Mouse (Mus musculus) frontal cortex, postnatal 25 days (tissue): ENCODE results near the gene Etfdh.

Experiments used
- DNase-seq, 2 experiments: peaks; one replicate each; pipeline ENCODE4 v3.0.0; 2022; ENCODE audit warnings: low spot score in 2 of 2

The Etfdh gene

GRCm38 (mm10) chr3:79629416-79629730, at the start of gene Etfdh:
TSS of gene Etfdh (minus strand) at chr3:79629500.
- peak in 1 of 2 experiments; percentile 29 for DNase-seq

DNA sequence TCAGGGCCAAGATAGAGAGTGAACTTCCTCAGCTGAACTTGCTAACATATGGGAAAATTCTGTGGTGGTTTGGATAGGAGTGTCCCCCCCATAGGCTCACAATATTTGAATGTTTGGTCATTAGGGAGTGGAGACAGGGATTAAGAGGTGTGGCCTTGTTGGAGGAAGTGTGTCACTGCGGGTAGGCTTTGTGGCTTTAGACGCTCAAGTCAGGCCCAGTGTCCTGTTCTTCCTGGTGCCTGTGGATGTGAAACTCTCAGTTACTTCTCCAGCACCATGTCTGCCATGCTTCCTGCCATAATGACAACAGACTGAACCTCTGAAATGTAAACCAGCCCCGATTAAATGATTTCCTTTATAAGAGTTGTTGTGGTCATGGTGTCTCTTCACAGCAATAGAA, 47.1 kb upstream of the Etfdh start:
- no peak for DNase-seq

DNA sequence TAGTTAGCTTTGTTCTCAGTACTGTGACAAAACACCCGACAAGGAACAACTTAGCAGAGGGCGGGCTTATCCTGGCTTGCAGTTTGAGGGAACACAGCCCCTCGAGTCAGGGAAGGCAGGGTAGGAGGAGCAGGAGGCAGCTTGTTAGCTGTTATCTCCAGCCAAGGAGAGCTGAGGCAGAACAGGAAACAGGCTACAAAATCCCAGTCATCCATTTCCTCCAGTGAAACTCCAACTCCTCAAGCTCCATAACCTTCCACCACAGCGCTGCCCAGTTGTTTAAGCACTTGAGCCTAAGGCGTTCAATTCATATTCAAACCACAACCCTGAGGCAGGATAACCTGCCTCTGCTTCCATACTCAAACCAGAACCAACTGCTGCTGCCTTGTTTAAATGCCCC, 45.3 kb upstream of the Etfdh start:
- DNase-seq, result no peak

DNA sequence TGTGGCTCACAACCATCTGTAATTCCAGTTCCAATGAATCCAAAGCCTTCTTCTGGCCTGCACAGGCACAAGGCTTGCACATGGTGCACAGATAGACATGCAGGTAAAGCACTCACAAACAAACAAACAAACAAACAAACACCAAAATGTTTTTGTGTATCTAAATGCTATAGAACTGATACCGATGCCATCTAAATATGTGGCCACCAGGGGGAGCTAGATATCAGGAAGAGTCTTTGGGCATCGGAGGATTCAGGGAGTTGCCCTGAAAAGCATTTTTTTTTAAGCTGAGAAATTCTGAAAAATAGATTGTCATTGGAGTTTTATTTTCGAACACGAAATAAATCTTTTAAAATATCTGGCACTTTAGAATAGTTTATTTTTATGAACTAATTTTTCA, 43.8 kb upstream of the Etfdh start:
- peak; percentile 29 to 55 for DNase-seq

DNA sequence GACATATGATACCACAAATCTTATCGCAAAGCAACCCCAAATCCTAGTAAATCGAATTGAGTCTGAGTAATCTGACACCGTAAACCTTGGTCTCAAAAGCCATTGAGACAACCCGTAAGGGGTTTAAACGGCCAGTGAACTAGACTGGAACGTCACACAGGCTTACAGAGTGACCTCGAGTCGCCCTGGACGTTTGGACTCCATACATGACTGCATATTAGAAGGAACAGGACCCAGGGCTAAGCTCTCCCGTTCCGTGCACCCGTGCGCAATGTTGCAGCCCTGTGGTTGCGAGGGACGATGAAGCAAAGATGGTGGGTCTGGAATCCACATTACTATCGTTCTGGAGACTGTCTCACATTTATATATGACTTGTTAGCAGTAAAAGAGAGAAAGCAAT, 42.9 kb upstream of the Etfdh start:
- DNase-seq, result no peak

- no peak for DNase-seq
These were observed 41.3 kb upstream of the Etfdh start for GRCm38 (mm10) chr3:79670556-79670955.

DNA sequence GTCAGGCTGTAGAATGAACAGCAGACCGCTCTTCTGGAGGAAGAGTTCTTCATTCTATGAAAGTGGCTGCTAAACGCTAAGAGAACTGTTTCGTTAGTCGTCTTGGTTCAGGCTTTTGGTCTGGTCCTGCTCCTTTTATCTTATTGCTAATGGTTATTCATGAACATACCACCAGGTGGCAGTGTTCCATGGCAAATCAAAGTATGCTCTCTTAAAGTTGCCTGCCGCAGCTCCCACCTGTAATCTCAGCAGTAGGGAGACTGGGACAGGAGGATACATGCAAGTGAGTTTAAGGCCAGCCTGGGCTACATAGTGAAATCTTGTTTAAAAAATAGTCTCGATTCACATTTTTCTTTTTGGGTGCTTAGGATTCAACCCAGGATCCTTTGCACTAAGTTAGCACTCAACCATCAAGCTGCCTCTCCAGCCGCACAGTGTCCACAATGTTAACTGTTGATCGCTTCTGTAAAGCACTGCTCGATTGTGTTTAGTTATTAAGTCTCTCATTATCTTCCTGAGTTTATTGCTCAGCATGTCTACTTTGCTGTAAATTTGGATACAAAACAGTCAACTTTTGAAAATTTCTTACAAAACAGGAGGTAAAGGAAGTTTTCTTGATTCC, 35.6 kb upstream of the Etfdh start:
- peak in 1 of 2 experiments; percentile 14 for DNase-seq

- DNase-seq, result no peak
These were observed 27.4 kb upstream of the Etfdh start for GRCm38 (mm10) chr3:79656682-79657081.

- DNase-seq, result no peak
These were observed 22.8 kb upstream of the Etfdh start for GRCm38 (mm10) chr3:79652129-79652528.

DNA sequence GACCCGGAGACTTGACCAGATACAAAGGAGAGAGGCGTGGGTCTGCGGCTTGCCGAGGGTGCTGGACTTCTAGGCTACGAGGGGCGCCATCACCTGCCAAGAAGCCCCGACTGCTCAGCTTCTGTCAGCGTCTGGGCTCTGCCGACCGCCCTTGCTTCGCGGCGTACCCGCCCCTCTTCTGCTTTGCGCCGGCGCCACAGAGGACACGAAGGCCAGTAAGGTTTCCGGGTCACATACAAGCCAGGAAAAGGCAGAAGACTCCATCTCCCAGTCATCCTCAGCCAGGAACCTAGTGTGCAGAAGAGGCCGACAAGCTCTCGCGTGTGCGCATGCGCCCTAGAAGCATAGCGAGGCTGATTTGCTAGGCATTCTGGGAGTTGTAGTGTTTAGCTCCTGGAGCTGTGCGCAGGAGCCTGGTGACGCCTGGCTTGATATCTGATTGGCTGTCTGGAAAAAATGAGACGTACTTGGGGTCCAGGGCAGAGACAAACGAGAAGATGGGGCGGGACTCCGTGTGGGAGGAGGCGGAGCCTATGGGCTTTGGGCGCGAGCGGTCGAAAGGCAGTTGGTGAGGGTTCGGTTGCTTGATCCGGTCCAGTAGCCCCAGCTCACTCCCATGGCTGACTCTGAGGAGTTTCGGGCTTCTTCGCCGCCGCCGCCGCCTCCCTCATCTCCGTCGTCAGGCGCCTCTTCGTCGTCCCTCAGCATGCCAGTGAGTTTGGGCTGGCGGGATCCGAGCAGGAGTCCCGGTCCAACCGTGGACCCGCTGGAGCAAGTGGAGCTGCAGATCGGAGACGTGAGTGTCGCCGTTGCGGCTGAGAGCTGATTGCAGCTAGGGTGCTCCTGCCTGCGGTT, 512 bp downstream of the Etfdh start, which contains the start of gene 4930579G24Rik:
Gene 4930579G24Rik (plus strand): TSS at position 519 of the 855 bp plus-strand sequence.
- DNase-seq, result peak; percentile 81 to 90

DNA sequence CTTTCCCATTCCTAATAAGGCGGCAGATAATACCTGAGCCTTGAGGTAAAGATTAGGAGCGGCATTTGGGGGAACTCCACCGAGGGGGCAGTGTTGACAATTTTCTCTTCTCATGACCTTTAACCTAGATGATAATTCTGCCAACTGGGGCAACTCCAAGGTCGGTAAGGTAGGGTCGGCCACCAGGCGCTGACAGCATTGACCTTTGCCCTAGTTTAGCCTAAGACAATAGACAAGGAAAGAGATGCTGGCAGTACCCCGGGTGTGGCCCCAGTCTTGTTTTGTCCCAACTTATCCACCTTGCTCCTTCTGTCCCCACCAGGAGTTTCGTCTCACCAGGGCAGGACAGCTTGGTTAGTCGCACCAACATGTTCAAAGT, 1.1 kb downstream of the Etfdh start:
- DNase-seq, result no peak

DNA sequence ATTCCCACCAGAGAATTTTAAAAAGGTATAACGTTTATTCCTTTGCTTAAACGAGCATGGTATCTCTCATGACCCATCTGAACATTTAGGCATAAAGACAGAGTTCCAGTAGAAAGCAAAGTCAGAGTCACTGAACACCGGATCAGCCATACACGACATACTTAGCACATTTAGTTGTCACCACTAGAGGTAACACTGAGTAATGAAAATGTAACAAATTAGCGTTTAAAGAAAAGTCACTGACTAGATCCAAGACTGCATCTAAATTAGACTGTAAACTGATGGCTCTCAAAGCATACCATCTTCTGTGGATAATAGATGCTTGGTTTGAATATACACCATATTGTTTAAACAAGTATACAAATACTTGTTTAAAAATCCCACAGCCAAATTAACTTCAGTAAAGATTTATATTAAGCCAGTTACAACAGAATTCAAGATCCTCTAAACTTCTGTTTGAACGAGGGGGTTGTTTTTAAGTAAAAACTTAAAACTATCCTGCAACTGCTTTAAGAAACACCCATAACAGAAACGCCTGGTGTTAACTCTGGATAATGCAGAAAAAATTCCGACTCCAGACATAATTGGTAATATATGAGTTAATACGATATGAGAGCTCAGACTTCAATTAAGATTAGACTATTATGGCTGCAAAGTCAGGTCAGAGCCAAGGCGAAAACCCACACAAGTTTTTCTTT, 1.7 kb downstream of the Etfdh start:
- DNase-seq, result no peak

GRCm38 (mm10) chr3:79609886-79610285, 19.4 kb downstream of the Etfdh start:
- DNase-seq, result no peak

- no peak for DNase-seq
These were observed 33.8 kb downstream of the Etfdh start for GRCm38 (mm10) chr3:79595468-79595867.

DNA sequence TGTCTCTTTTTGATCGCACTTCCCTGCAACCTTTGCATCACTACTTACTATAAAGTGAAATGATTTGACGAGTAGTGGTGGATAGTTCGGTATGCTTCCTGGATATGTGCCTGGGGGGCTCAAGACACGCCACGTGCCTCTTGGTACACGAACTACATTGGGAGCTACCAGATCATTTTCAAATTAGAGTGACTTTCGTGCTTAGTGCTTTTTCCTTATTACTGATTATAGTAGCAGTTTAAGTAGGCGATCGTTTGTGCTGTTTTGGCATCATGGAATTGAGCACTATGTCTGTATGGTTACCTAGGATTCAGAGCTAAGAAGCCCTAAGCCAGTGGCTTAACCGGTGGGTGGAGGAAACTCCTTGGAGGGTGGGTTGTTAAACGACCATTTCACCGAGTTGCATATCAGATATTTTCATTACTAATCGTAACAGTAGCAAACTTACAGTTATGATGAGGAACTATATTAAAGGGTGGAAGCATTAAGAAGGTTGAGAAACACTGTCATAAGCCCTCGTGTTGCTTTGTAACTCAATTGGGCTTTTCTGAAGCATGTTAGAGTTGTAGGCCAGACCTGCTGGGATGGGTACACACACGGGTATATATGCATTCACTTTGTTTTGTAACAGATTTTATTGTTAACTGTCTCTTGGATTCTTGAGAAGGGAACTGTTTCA, 37.4 kb downstream of the Etfdh start:
- DNase-seq, result no peak

DNA sequence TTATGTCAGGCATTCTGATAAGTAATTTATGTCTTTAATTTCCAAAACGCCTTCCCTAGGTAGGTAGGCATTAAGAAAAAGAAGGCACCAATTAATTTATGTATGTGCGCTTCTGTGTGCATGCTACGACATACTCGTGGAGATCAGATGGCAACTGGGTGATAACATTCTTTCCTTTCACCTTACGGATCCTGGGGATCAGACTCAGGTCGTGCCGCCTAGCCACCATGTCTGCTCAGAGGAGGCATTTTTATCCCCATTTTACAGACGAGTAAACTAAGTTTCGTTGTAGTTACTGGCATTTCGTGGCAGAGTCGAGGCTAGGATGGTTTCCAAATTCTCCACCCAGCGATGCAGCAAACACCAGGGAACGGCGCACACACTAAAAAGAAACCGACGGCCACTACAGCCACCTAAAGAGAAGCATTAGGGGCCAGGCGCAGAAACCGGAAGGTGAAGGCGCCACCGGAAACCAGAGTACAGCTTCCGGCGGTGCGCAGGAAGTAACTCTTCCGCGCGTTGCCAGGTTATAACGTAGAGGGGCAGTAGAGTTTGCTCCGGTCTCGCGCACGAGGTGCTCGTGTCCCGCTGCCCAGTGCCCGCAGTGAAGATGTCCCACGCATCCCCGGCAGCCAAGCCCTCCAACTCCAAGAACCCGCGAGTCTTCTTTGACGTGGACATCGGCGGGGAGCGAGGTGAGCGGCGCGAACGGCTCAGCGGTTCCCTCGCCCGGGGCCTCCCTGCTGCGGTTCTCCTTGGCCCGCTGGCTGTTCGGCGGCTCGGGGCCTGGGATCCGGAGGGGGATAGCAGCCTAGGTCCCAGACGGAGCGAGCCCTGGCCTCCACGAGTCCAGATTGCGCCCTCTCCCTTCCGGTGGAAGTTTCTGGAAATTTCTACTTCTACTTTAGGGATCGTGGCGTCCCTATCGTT, 38.2 kb downstream of the Etfdh start, which contains the start of gene Ppid:
Gene Ppid (plus strand): TSS at position 480 of the 930 bp plus-strand sequence.
- peak; percentile 53 to 59 for DNase-seq

- no peak for DNase-seq
These were observed 39.6 kb downstream of the Etfdh start for GRCm38 (mm10) chr3:79589671-79590070.

DNA sequence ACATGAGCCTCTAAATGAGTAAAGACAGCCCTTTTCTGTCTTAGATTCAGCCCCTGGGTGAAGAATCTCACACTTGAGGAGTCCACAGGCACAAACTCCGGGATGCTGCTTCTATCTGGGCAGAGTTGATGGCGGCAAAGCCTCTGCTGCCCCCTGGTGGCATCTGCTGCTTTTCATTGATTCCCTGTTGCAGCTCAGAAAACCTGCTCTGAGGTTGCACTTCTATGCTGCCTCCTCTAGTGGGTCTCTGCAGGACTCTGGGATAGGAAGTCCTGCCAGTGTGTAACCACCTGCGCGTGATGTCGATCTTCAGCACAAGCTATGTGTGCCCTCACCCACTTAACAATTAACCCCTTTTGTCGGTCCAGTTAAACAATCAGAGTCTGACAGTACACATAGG, 42.5 kb downstream of the Etfdh start:
- peak; percentile 91 to 94 for DNase-seq

GRCm38 (mm10) chr3:79579891-79580575, 49.3 kb downstream of the Etfdh start:
- no peak for DNase-seq

DNA sequence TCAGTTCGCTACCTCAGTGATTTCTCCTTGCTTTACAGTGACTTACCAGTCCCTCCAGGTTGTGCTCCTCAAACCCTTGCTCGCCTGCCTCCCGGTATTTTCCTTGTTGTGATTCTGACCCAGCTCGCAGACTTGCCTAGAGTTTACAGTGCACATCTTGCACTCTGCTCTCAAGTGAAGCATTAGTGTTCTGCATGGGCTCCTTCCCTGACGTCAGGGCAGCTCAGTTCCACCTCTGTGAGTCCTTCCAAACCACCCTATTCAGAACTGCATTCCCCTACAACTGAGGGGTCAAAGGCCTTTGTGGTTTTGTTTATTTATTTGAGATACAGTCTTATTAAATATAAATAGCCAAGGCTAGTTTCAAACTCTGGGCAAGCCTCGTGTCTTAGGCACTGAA, 51.1 kb downstream of the Etfdh start:
- no peak for DNase-seq
